8 mouse cellular contexts compared by ENCODE assay signal in genomic region chr2:127484476-127485170, GRCm38 (mm10). TPM values are rescaled to one million over a fixed set of nuclear protein-coding genes. Genes with fewer than 3 reads are reported as not detected.
DNase-seq lines count a peak whose midpoint lies in the region; ATAC-seq and TF ChIP-seq lines count a peak whose summit lies in the region.

No protein-coding gene starts in this region.

- peak; percentile 78 for ATAC-seq in intestine, embryonic 15.5 days
- no peak for ATAC-seq in liver, embryonic 14.5 days (ENCODE audit: insufficient read depth)

- H3K36me3 ChIP-seq in intestine, embryonic 15.5 days, result no peaks in the 10 kb centered on the region
- no peaks in the 10 kb centered on the region for H3K36me3 ChIP-seq in liver, embryonic 14.5 days (replicated peaks; ENCODE audit: control insufficient read depth, insufficient read depth, low read depth)

- no peaks in the 10 kb centered on the region for H3K9me3 ChIP-seq in intestine, embryonic 15.5 days
- H3K9me3 ChIP-seq in liver, embryonic 14.5 days (ENCODE audit: control insufficient read depth, low read length), result no peaks in the 10 kb centered on the region

- no peak for TF ChIP-seq EP300 in liver, embryonic 14.5 days (IDR thresholded peaks at IDR 0.05; ENCODE audit: low read depth)

- peak overlapping the region; percentile 11 for H3K4me3 ChIP-seq in intestine, embryonic 15.5 days (replicated peaks)
- H3K4me3 ChIP-seq in liver, embryonic 14.5 days (ENCODE audit: insufficient read depth in 1 of 2, low read depth in 2 of 2, low read length in 2 of 2), result peak overlapping the region in 1 of 2 experiments; percentile 11; a peak in 1 of 4 replicates

- peak overlapping the region; percentile 52 for H3K4me2 ChIP-seq in intestine, embryonic 15.5 days (replicated peaks)
- H3K4me2 ChIP-seq in liver, embryonic 14.5 days (ENCODE audit: low read depth), result peak overlapping the region; percentile 5; the same call in 1 of the 2 replicates

- no peak overlapping the region for H3K27ac ChIP-seq in intestine, embryonic 15.5 days
- H3K27ac ChIP-seq in liver, embryonic 14.5 days, result no peak overlapping the region

- H3K27me3 ChIP-seq in intestine, embryonic 15.5 days (replicated peaks), result peaks cover 60% of the 10 kb centered on the region
- H3K27me3 ChIP-seq in liver, embryonic 14.5 days (ENCODE audit: control insufficient read depth, insufficient read depth, low read length), result peaks cover 47% of the 10 kb centered on the region

- H3K4me1 ChIP-seq in intestine, embryonic 15.5 days (replicated peaks), result peaks cover 29% of the 10 kb centered on the region
- no peaks in the 10 kb centered on the region for H3K4me1 ChIP-seq in liver, embryonic 14.5 days (replicated peaks; ENCODE audit: control insufficient read depth in 2 of 2, insufficient read depth in 2 of 2, low read length in 1 of 2)

- H3K9ac ChIP-seq in intestine, embryonic 15.5 days, result no peak overlapping the region
- no peak overlapping the region for H3K9ac ChIP-seq in liver, embryonic 14.5 days (replicated peaks)

- WGBS in intestine, embryonic 15.5 days, result 8% methylated on average over 19 of the region's 19 CpGs
- 9% methylated on average over 19 of the region's 19 CpGs for WGBS in liver, embryonic 14.5 days (ENCODE audit: insufficient replicate concordance)

- peak; percentile 82 for DNase-seq in R1 (ENCODE audit: low read depth, low spot score)
- peak; percentile 89 for DNase-seq in embryo, embryonic 11 days
- peak; percentile 79 to 83 for DNase-seq in heart, adult 18-20 months
- DNase-seq in liver, embryonic 14.5 days (ENCODE audit: low read depth in 3 of 3, low spot score in 3 of 3), result peak in 1 of 3 experiments; percentile 27
- peak; percentile 33 to 49 for DNase-seq in natural killer cell, adult 2 months (ENCODE audit: low spot score in 2 of 2)
- DNase-seq in urinary bladder, postnatal 4 days (ENCODE audit: low spot score in 2 of 2), result peak; percentile 60 to 68
- DNase-seq in cerebellum, adult 8-10 months, result no peak

- no peak for TF ChIP-seq CTCF in liver, embryonic 14.5 days (IDR thresholded peaks at IDR 0.05; ENCODE audit: low read depth)

RNA-seq across cellular contexts. Expression of gene Kcnip3, which starts 37.3 kb away (rescaled TPM):
- 1 to 10 TPM; 1.5 to 1.8 TPM for total RNA-seq in heart, adult 18-20 months (2021)
- polyA plus RNA-seq in intestine, embryonic 15.5 days (2015; fragmentation: Nextera tagmentation; extraction: Ambion mirVana), result 3.3 and 4.0 TPM in 2 replicates
- polyA plus RNA-seq in liver, embryonic 14.5 days (2012; rRNA removed), result 0.36 and 0.38 TPM in 2 replicates
- 0.42 and 0.59 TPM in 2 replicates for polyA plus RNA-seq in liver, embryonic 14.5 days (2014; fragmentation: Nextera tagmentation; extraction: Ambion mirVana)

RNA-seq across cellular contexts. Expression of gene Fahd2a, which starts 40.3 kb away (rescaled TPM):
- 10 to 100 TPM; 48.1 to 52.5 TPM for total RNA-seq in heart, adult 18-20 months (2021)
- 19.0 and 23.0 TPM in 2 replicates for polyA plus RNA-seq in intestine, embryonic 15.5 days (2015; fragmentation: Nextera tagmentation; extraction: Ambion mirVana)
- 6.8 and 7.9 TPM in 2 replicates for polyA plus RNA-seq in liver, embryonic 14.5 days (2012; rRNA removed)
- polyA plus RNA-seq in liver, embryonic 14.5 days (2014; fragmentation: Nextera tagmentation; extraction: Ambion mirVana), result 15.1 and 20.0 TPM in 2 replicates

RNA-seq across cellular contexts. Expression of gene Prom2, which starts 56.6 kb away (rescaled TPM):
- under 1 TPM; 0.12 to 0.21 TPM for total RNA-seq in heart, adult 18-20 months (2021)
- 0.63 and 0.65 TPM in 2 replicates for polyA plus RNA-seq in intestine, embryonic 15.5 days (2015; fragmentation: Nextera tagmentation; extraction: Ambion mirVana)
- polyA plus RNA-seq in liver, embryonic 14.5 days (2012; rRNA removed), result 0.01 TPM in 1 of 2 replicates, not detected in the other
- not detected in 2 replicates for polyA plus RNA-seq in liver, embryonic 14.5 days (2014; fragmentation: Nextera tagmentation; extraction: Ambion mirVana)

RNA-seq across cellular contexts. Expression of gene Gpat2, which starts 59.6 kb away (rescaled TPM):
- not detected for total RNA-seq in heart, adult 18-20 months (2021)
- 0.15 and 0.16 TPM in 2 replicates for polyA plus RNA-seq in intestine, embryonic 15.5 days (2015; fragmentation: Nextera tagmentation; extraction: Ambion mirVana)
- polyA plus RNA-seq in liver, embryonic 14.5 days (2012; rRNA removed), result 0.26 and 0.45 TPM in 2 replicates
- 0.32 and 0.33 TPM in 2 replicates for polyA plus RNA-seq in liver, embryonic 14.5 days (2014; fragmentation: Nextera tagmentation; extraction: Ambion mirVana)
